In the genomic region with DNA sequence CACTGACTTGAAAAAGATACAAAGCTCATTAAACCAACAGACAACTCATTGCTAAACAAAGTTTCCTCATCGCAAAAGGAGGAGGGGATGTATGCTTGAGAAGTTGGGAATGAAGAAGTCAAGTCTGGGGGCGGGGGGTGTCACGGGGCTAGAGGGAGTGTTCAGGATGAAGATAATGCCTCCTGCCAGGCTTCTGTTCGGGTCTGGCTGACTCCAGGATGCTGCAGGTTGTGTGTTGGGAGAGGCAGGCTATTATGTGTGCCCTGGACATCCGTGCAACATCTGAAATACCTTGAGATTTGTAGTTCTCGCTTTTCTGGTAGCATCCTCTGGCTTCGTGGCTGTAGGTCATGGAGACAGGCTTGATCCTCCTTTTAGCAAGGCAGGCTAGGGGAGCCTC, we compare ENCODE assay signal across 30 mouse cellular contexts. TPM values are rescaled to one million over a fixed set of nuclear protein-coding genes. Genes with fewer than 3 reads are reported as not detected.
A peak's percentile ranks its signal among the peaks of the same experiment; 100 is the strongest.
DNase-seq lines count a peak whose midpoint lies in the region; ATAC-seq and TF ChIP-seq lines count a peak whose summit lies in the region.
"Had no signal": no experiment of that assay in that cellular context is flagged by ENCODE, and none has a peak within 500 bp of the region (broad histone marks: within the 10 kb centered on the region; RNA-seq: fewer than 3 reads in every experiment).

No protein-coding gene starts in this region.

- H3K36me3 ChIP-seq in E14TG2a.4 (ENCODE audit: insufficient read depth, low read length) (0 out of 2 replicates have a peak, but pooled peaks cover 4% of the 10 kb centered on the region), ES-E14 (ENCODE audit: control insufficient read depth, insufficient read depth, low read length, poor library complexity, severe bottlenecking) (no peaks in the 10 kb centered on the region)
- no peaks in the 10 kb centered on the region for H3K36me3 ChIP-seq in stomach, embryonic 16.5 days (ENCODE audit: control insufficient read depth, insufficient read depth, low read length)
- no peaks in the 10 kb centered on the region for H3K36me3 ChIP-seq in intestine, postnatal 0 days (ENCODE audit: control insufficient read depth, insufficient read depth)
- no peaks in the 10 kb centered on the region for H3K36me3 ChIP-seq in midbrain, embryonic 16.5 days (ENCODE audit: control insufficient read depth, insufficient read depth, low read length)
- H3K36me3 ChIP-seq: embryonic facial prominence, embryonic 13.5 days; forebrain, embryonic 10.5 days; G1E; heart, embryonic 12.5 days; heart, embryonic 15.5 days; hindbrain, embryonic 10.5 days; hindbrain, embryonic 13.5 days; intestine, embryonic 15.5 days had no signal

- 67% methylated on average over 7 of the region's 7 CpGs for WGBS in stomach, embryonic 16.5 days
- 74% methylated on average over 7 of the region's 7 CpGs for WGBS in intestine, postnatal 0 days
- 53% methylated on average over 7 of the region's 7 CpGs for WGBS in midbrain, embryonic 16.5 days

- H3K27me3 ChIP-seq in E14TG2a.4 (ENCODE audit: insufficient read depth, low read length), result peaks cover 7% of the 10 kb centered on the region
- H3K27me3 ChIP-seq in stomach, embryonic 16.5 days (ENCODE audit: control insufficient read depth, insufficient read depth, low read length), result no peaks in the 10 kb centered on the region
- 0 out of 2 replicates have a peak, but pooled peaks cover 3% of the 10 kb centered on the region for H3K27me3 ChIP-seq in intestine, postnatal 0 days (replicated peaks; ENCODE audit: control insufficient read depth, insufficient read depth, low read length)
- no peaks in the 10 kb centered on the region for H3K27me3 ChIP-seq in midbrain, embryonic 16.5 days (ENCODE audit: control insufficient read depth, insufficient read depth, low read depth, low read length)
- H3K27me3 ChIP-seq: CH12.LX had no signal

- DNase-seq in ES-E14 (ENCODE audit: low read depth, low spot score), result no peak
- DNase-seq in ZHBTc4 (ENCODE audit: low read depth, low spot score), result peak; percentile 32
- DNase-seq in layer of hippocampus, postnatal 36 days, result no peak
- DNase-seq: B cell, adult 2 months; cerebellum, adult 11 months; cerebellum, adult 2 months; cerebellum, adult 9-11 months; cerebellum, postnatal 25 days; gastrocnemius, adult 2 months; gastrocnemius, postnatal 14 days; heart, adult 18-20 months; heart, postnatal 10 days; heart, postnatal 36 days had no signal

- H3K4me3 ChIP-seq in E14TG2a.4 (replicated peaks; ENCODE audit: low read length) (peak overlapping the region; percentile 57), ES-E14 (ENCODE audit: insufficient read depth in 1 of 2, low read depth in 1 of 2, low read length in 2 of 2, poor library complexity in 1 of 2, severe bottlenecking in 1 of 2) (no peak overlapping the region)
- H3K4me3 ChIP-seq in stomach, embryonic 16.5 days (replicated peaks; ENCODE audit: low read length), result no peak overlapping the region
- no peak overlapping the region for H3K4me3 ChIP-seq in intestine, postnatal 0 days (ENCODE audit: low read depth, low read length)
- H3K4me3 ChIP-seq in midbrain, embryonic 16.5 days (ENCODE audit: low read depth, low read length), result no peak overlapping the region
- H3K4me3 ChIP-seq: embryonic facial prominence, embryonic 13.5 days; forebrain, embryonic 10.5 days; forebrain, embryonic 13.5 days; gastrocnemius, adult 2 months; heart, embryonic 12.5 days; heart, embryonic 15.5 days; hindbrain, embryonic 10.5 days; hindbrain, embryonic 13.5 days; intestine, embryonic 15.5 days had no signal

- H3K4me1 ChIP-seq in E14TG2a.4 (replicated peaks; ENCODE audit: low read depth, low read length), result peaks cover 92% of the 10 kb centered on the region
- peaks cover 31 to 35% of the 10 kb centered on the region in 2 experiments for H3K4me1 ChIP-seq in ES-E14 (ENCODE audit: control insufficient read depth in 2 of 2, insufficient read depth in 2 of 2, low read length in 2 of 2, poor library complexity in 1 of 2)
- H3K4me1 ChIP-seq in stomach, embryonic 16.5 days (ENCODE audit: control insufficient read depth, insufficient read depth, low read length), result peaks cover 7% of the 10 kb centered on the region; the same call in 1 of the 2 replicates
- no peaks in the 10 kb centered on the region for H3K4me1 ChIP-seq in intestine, postnatal 0 days (replicated peaks; ENCODE audit: control insufficient read depth, insufficient read depth, low read length)
- 0 out of 2 replicates have a peak, but pooled peaks cover 6% of the 10 kb centered on the region for H3K4me1 ChIP-seq in midbrain, embryonic 16.5 days (ENCODE audit: control insufficient read depth, insufficient read depth, low read length)
- H3K4me1 ChIP-seq: heart, embryonic 12.5 days; heart, embryonic 15.5 days had no signal

- in situ Hi-C loops in ES-E14 (cut with MboI; ENCODE audit: low sequenced_read_pairs in 2 of 2, unreplicated experiment in 2 of 2), result no loop called here

- no peak for ATAC-seq in stomach, embryonic 16.5 days (ENCODE audit: insufficient read depth, low FRiP score)
- ATAC-seq in intestine, postnatal 0 days, result no peak
- ATAC-seq in midbrain, embryonic 16.5 days, result no peak
- ATAC-seq: forebrain, embryonic 13.5 days; forebrain, embryonic 16.5 days; hindbrain, embryonic 16.5 days had no signal

- peak overlapping the region; percentile 90 for H3K27ac ChIP-seq in ES-E14 (ENCODE audit: insufficient read depth, low read depth, low read length, poor library complexity, severe bottlenecking)
- peak overlapping the region; percentile 57 for H3K27ac ChIP-seq in stomach, embryonic 16.5 days (ENCODE audit: low read length)
- no peak overlapping the region for H3K27ac ChIP-seq in intestine, postnatal 0 days (ENCODE audit: low read depth, low read length)
- no peak overlapping the region for H3K27ac ChIP-seq in midbrain, embryonic 16.5 days (ENCODE audit: low read length)
- H3K27ac ChIP-seq: embryonic facial prominence, embryonic 13.5 days; forebrain, embryonic 10.5 days; forebrain, embryonic 13.5 days; gastrocnemius, adult 2 months; heart, embryonic 15.5 days; hindbrain, embryonic 10.5 days; hindbrain, embryonic 13.5 days had no signal

- no peak overlapping the region; the same call in 1 of the 2 replicates for H3K9ac ChIP-seq in ES-E14 (ENCODE audit: insufficient read depth, low read depth, low read length, poor library complexity, severe bottlenecking)
- H3K9ac ChIP-seq in stomach, embryonic 16.5 days (ENCODE audit: low read length), result no peak overlapping the region
- H3K9ac ChIP-seq in intestine, postnatal 0 days (ENCODE audit: low read depth, low read length), result no peak overlapping the region
- H3K9ac ChIP-seq in midbrain, embryonic 16.5 days (ENCODE audit: low read depth, low read length), result no peak overlapping the region
- H3K9ac ChIP-seq: embryonic facial prominence, embryonic 13.5 days; forebrain, embryonic 13.5 days; heart, embryonic 12.5 days; heart, embryonic 15.5 days; hindbrain, embryonic 13.5 days; intestine, embryonic 15.5 days had no signal

- H3K9me3 ChIP-seq in E14TG2a.4 (ENCODE audit: low read length) (no peaks in the 10 kb centered on the region), ES-E14 (ENCODE audit: control insufficient read depth, insufficient read depth, low read depth, low read length) (no peaks in the 10 kb centered on the region)
- no peaks in the 10 kb centered on the region for H3K9me3 ChIP-seq in stomach, embryonic 16.5 days (replicated peaks; ENCODE audit: control insufficient read depth, low read length)
- no peaks in the 10 kb centered on the region for H3K9me3 ChIP-seq in intestine, postnatal 0 days (ENCODE audit: control insufficient read depth)
- no peaks in the 10 kb centered on the region for H3K9me3 ChIP-seq in midbrain, embryonic 16.5 days (replicated peaks; ENCODE audit: control insufficient read depth, low read length, poor library complexity, severe bottlenecking)
- H3K9me3 ChIP-seq: embryonic facial prominence, embryonic 13.5 days; forebrain, embryonic 10.5 days; forebrain, embryonic 13.5 days; G1E; heart, embryonic 12.5 days; heart, embryonic 15.5 days; hindbrain, embryonic 10.5 days; hindbrain, embryonic 13.5 days; intestine, embryonic 15.5 days had no signal

- no peak overlapping the region for H3K4me2 ChIP-seq in stomach, embryonic 16.5 days (ENCODE audit: low read depth, low read length)
- H3K4me2 ChIP-seq in intestine, postnatal 0 days (replicated peaks; ENCODE audit: low read depth), result no peak overlapping the region
- no peak overlapping the region for H3K4me2 ChIP-seq in midbrain, embryonic 16.5 days (ENCODE audit: low read length)
- H3K4me2 ChIP-seq: embryonic facial prominence, embryonic 13.5 days; forebrain, embryonic 13.5 days; heart, embryonic 12.5 days; heart, embryonic 15.5 days; hindbrain, embryonic 13.5 days; intestine, embryonic 15.5 days had no signal

- no peak for TF ChIP-seq CTCF in E14TG2a.4 (conservative IDR thresholded peaks at IDR 0.05; ENCODE audit: low read length)
- TF ChIP-seq CTCF in intestine, postnatal 0 days (IDR thresholded peaks at IDR 0.05; ENCODE audit: low read depth), result no peak

RNA-seq across cellular contexts. Expression of gene Ankrd35, which starts 8.5 kb away (rescaled TPM):
- total RNA-seq in ES-E14 (2012; rRNA removed), result 3.7 and 5.7 TPM in 2 replicates
- polyA plus RNA-seq in stomach, embryonic 16.5 days (2015; fragmentation: Nextera tagmentation; extraction: Ambion mirVana), result 8.0 and 10.5 TPM in 2 replicates
- total RNA-seq in layer of hippocampus, postnatal 36 days (2021), result 1 to 10 TPM; 4.3 to 5.1 TPM
- 0.22 and 0.29 TPM in 2 replicates for polyA plus RNA-seq in intestine, postnatal 0 days (2015; fragmentation: Nextera tagmentation; extraction: Ambion mirVana)
- 2.9 and 3.2 TPM in 2 replicates for polyA plus RNA-seq in midbrain, embryonic 16.5 days (2015; fragmentation: Nextera tagmentation; extraction: Ambion mirVana)
- total RNA-seq: common myeloid progenitor, adult 5-6 weeks; G1E had no signal
- polyA plus RNA-seq: G1E had no signal

RNA-seq across cellular contexts. Expression of gene Pias3, which starts 17.7 kb away (rescaled TPM):
- total RNA-seq in ES-E14 (2012; rRNA removed), result 14.6 and 27.9 TPM in 2 replicates
- polyA plus RNA-seq in stomach, embryonic 16.5 days (2015; fragmentation: Nextera tagmentation; extraction: Ambion mirVana), result 54.6 and 60.2 TPM in 2 replicates
- 10 to 100 TPM; 26.1 to 27.5 TPM for total RNA-seq in layer of hippocampus, postnatal 36 days (2021)
- 15.2 and 16.1 TPM in 2 replicates for polyA plus RNA-seq in intestine, postnatal 0 days (2015; fragmentation: Nextera tagmentation; extraction: Ambion mirVana)
- polyA plus RNA-seq in midbrain, embryonic 16.5 days (2015; fragmentation: Nextera tagmentation; extraction: Ambion mirVana), result 38.7 and 41.6 TPM in 2 replicates

RNA-seq across cellular contexts. Expression of gene Nudt17, which starts 29.9 kb away (rescaled TPM):
- 7.4 and 13.5 TPM in 2 replicates for total RNA-seq in ES-E14 (2012; rRNA removed)
- 7.0 and 9.2 TPM in 2 replicates for polyA plus RNA-seq in stomach, embryonic 16.5 days (2015; fragmentation: Nextera tagmentation; extraction: Ambion mirVana)
- 10 to 100 TPM; 10.8 to 15.2 TPM for total RNA-seq in layer of hippocampus, postnatal 36 days (2021)
- 2.2 and 2.8 TPM in 2 replicates for polyA plus RNA-seq in intestine, postnatal 0 days (2015; fragmentation: Nextera tagmentation; extraction: Ambion mirVana)
- polyA plus RNA-seq in midbrain, embryonic 16.5 days (2015; fragmentation: Nextera tagmentation; extraction: Ambion mirVana), result 16.0 and 17.2 TPM in 2 replicates
- total RNA-seq: common myeloid progenitor, adult 5-6 weeks had no signal

RNA-seq across cellular contexts. Expression of gene Itga10, which starts 33.1 kb away (rescaled TPM):
- 1.0 and 1.7 TPM in 2 replicates for total RNA-seq in ES-E14 (2012; rRNA removed)
- 0.85 and 1.2 TPM in 2 replicates for polyA plus RNA-seq in stomach, embryonic 16.5 days (2015; fragmentation: Nextera tagmentation; extraction: Ambion mirVana)
- 1 to 10 TPM; 2.4 to 3.4 TPM for total RNA-seq in layer of hippocampus, postnatal 36 days (2021)
- 0.17 and 0.21 TPM in 2 replicates for polyA plus RNA-seq in intestine, postnatal 0 days (2015; fragmentation: Nextera tagmentation; extraction: Ambion mirVana)
- 1.1 and 1.2 TPM in 2 replicates for polyA plus RNA-seq in midbrain, embryonic 16.5 days (2015; fragmentation: Nextera tagmentation; extraction: Ambion mirVana)

RNA-seq across cellular contexts. Expression of gene Gm42957, which starts 43.2 kb away (rescaled TPM):
- total RNA-seq in ES-E14 (2012; rRNA removed), result 0.13 and 0.21 TPM in 2 replicates
- polyA plus RNA-seq in stomach, embryonic 16.5 days (2015; fragmentation: Nextera tagmentation; extraction: Ambion mirVana), result 0.07 and 0.09 TPM in 2 replicates
- under 1 TPM; 0.77 to 0.91 TPM for total RNA-seq in layer of hippocampus, postnatal 36 days (2021)
- not detected in 2 replicates for polyA plus RNA-seq in intestine, postnatal 0 days (2015; fragmentation: Nextera tagmentation; extraction: Ambion mirVana)
- 0.07 and 0.24 TPM in 2 replicates for polyA plus RNA-seq in midbrain, embryonic 16.5 days (2015; fragmentation: Nextera tagmentation; extraction: Ambion mirVana)
- total RNA-seq: common myeloid progenitor, adult 5-6 weeks; heart, postnatal 36 days had no signal

Comparison
In these comparisons a context has a peak if more than half of its experiments do, and no peak if none do; other contexts are left out.
1. H3K27ac ChIP-seq: peak in ES-E14 (single experiment) and stomach, embryonic 16.5 days (single experiment); none in intestine, postnatal 0 days (single experiment) and midbrain, embryonic 16.5 days (single experiment).